Mouse (Mus musculus) heart, postnatal 0 days (tissue): ENCODE data around the gene Map3k12.

Experiments
- CTCF ChIP-seq: IDR thresholded peaks from 2 replicates; pipeline ENCODE4 v1.5.1; 2016; ENCODE audit warnings: antibody characterized with exemption, control low read depth, low read depth
- EP300 ChIP-seq: IDR thresholded peaks from 2 replicates; pipeline ENCODE4 v1.6.1; 2016; ENCODE audit warnings: antibody characterized with exemption, low read depth

- TF ChIP-seq EP300: no peak
- TF ChIP-seq CTCF: no peak
These were observed 65.0 kb downstream of the Map3k12 start for GRCm38 (mm10) chr15:102451666-102452430.
